Mouse (Mus musculus) limb, embryonic 12.5 days (tissue): Measurements from ENCODE around the gene Rwdd2a. TPM values are rescaled to one million over a fixed set of nuclear protein-coding genes. Genes with fewer than 3 reads are reported as not detected.

Experiments used
- ATAC-seq: fragments of 200-750 bp; cut with Nextera tagmentation; 2 replicates; pipeline ENCODE4 v1.8.0; 2017; ENCODE audit warnings: low read depth, moderate TSS enrichment; ENCODE audit not compliant: insufficient number of reproducible peaks, insufficient read depth, low FRiP score, low TSS enrichment
- H3K27ac ChIP-seq: fragments of 300-500 bp; sonication (generic); 2 replicates; pipeline ENCODE4 v1.5.1; 2016; ENCODE audit warnings: mild to moderate bottlenecking, moderate library complexity
- H3K27me3 ChIP-seq: fragments of 300-500 bp; sonication (generic); 2 replicates; pipeline ENCODE4 v1.6.1; 2016; ENCODE audit warnings: mild to moderate bottlenecking, moderate library complexity
- H3K36me3 ChIP-seq: fragments of 300-500 bp; sonication (generic); 2 replicates; pipeline ENCODE4 v1.6.1; 2016; ENCODE audit warnings: mild to moderate bottlenecking, moderate library complexity
- H3K4me1 ChIP-seq: fragments of 300-500 bp; sonication (generic); replicated peaks from 2 replicates; pipeline ENCODE4 v1.6.1; 2016
- H3K4me2 ChIP-seq: fragments of 300-500 bp; sonication (generic); 2 replicates; pipeline ENCODE4 v1.6.1; 2016; ENCODE audit warnings: mild to moderate bottlenecking, moderate library complexity
- H3K4me3 ChIP-seq: fragments of 300-500 bp; sonication (generic); replicated peaks from 2 replicates; pipeline ENCODE4 v1.5.1; 2016; ENCODE audit warnings: mild to moderate bottlenecking
- H3K9ac ChIP-seq: fragments of 300-500 bp; sonication (generic); replicated peaks from 2 replicates; pipeline ENCODE4 v1.6.1; 2016; ENCODE audit warnings: mild to moderate bottlenecking, moderate library complexity
- H3K9me3 ChIP-seq: fragments of 300-500 bp; sonication (generic); 2 replicates; pipeline ENCODE4 v1.6.1; 2016; ENCODE audit warnings: mild to moderate bottlenecking, moderate library complexity
- WGBS: fragments of 180-500 bp; shearing (Covaris S2); methylation state at CpG from one replicate; pipeline ENCODE4 v1.1.7; 2016; 5-methylcytosine and 5-hydroxymethylcytosine counted together
- polyA plus RNA-seq: library from polyadenylated mRNA; unstranded; fragments of >200 nt; fragmentation: Nextera tagmentation; extraction: Ambion mirVana; gene quantifications from 2 replicates; pipeline ENCODE4 v1.2.1, GENCODE M21; 2016

Gene Rwdd2a
- polyA plus RNA-seq, 1 experiment from 2014 or later, result 1.9 TPM

DNA sequence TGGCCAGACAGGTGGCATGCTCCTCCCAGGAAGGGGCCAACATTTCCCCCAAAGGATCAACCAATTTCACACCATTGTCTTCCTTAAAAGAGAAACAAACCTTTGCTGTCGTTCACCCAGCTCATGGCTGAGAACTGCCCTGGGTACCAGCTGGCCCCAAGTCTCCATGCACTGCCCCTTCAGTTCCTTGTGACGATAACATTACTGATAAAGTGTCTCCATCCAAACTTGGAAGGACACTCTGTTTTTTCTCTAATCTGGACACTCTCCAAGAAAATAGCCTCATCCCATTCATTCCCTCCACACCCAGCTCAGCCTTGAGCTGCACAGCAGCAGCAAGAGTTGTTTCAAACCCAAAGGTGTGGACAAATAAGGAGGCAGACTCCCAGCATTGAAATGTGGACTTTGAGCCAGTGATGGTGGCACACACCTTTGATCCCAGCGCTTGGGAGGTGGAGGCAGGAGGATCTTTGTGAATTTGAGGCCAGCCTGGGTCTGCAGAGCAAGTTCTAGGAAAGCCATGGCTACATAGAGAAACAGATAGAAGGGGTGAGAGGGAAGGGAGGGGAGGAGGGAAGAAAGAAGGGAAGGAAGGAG is 2.4 kb upstream of the Rwdd2a start:
- no peak overlapping the region for H3K27ac ChIP-seq
- no peak for ATAC-seq
- H3K9ac ChIP-seq, result no peak overlapping the region
- no peak overlapping the region for H3K4me3 ChIP-seq
- 84% methylated on average over 3 of the region's 3 CpGs for WGBS
- H3K27me3 ChIP-seq, result 0 out of 2 replicates have a peak, but pooled peaks cover 2% of the 10 kb centered on the region
- no peaks in the 10 kb centered on the region for H3K9me3 ChIP-seq
- peaks cover 48% of the 10 kb centered on the region for H3K36me3 ChIP-seq
- no peak overlapping the region for H3K4me2 ChIP-seq
- peaks cover 15% of the 10 kb centered on the region for H3K4me1 ChIP-seq

- 0 out of 2 replicates have a peak, but pooled peaks cover 2% of the 10 kb centered on the region for H3K27me3 ChIP-seq
- H3K4me2 ChIP-seq, result peak overlapping the region; percentile 99
- H3K4me1 ChIP-seq, result peaks cover 15% of the 10 kb centered on the region
- H3K4me3 ChIP-seq, result peak overlapping the region; percentile 72
- 83% methylated on average over 10 of the region's 10 CpGs for WGBS
- H3K36me3 ChIP-seq, result peaks cover 39% of the 10 kb centered on the region
- H3K9ac ChIP-seq, result no peak overlapping the region
- ATAC-seq, result no peak
- no peak overlapping the region for H3K27ac ChIP-seq
- no peaks in the 10 kb centered on the region for H3K9me3 ChIP-seq
Observed at GRCm38 (mm10) chr9:86570261-86570890, 1.4 kb upstream of the Rwdd2a start.

- H3K4me3 ChIP-seq, result peak overlapping the region; percentile 72
- no peaks in the 10 kb centered on the region for H3K9me3 ChIP-seq
- H3K36me3 ChIP-seq, result peaks cover 33% of the 10 kb centered on the region
- WGBS, result 16% methylated on average over 8 of the region's 8 CpGs
- H3K27ac ChIP-seq, result no peak overlapping the region
- no peak for ATAC-seq
- H3K4me1 ChIP-seq, result peaks cover 15% of the 10 kb centered on the region
- H3K9ac ChIP-seq, result 0 out of 2 replicates have a peak overlapping the region, but pooled peaks have one; percentile 37
- H3K27me3 ChIP-seq, result 0 out of 2 replicates have a peak, but pooled peaks cover 2% of the 10 kb centered on the region
- peak overlapping the region; percentile 99 for H3K4me2 ChIP-seq
Observed at GRCm38 (mm10) chr9:86570946-86571345, 845 bp upstream of the Rwdd2a start.

- peak overlapping the region; percentile 72 for H3K4me3 ChIP-seq
- no peak; the same call in 1 of the 2 replicates for ATAC-seq
- no peaks in the 10 kb centered on the region for H3K9me3 ChIP-seq
- peak overlapping the region; percentile 99 for H3K4me2 ChIP-seq
- H3K27me3 ChIP-seq, result 0 out of 2 replicates have a peak, but pooled peaks cover 2% of the 10 kb centered on the region
- under 1% methylated on average over 25 of the region's 25 CpGs for WGBS
- peaks cover 19% of the 10 kb centered on the region for H3K4me1 ChIP-seq
- peaks cover 24% of the 10 kb centered on the region for H3K36me3 ChIP-seq
- peak overlapping the region; percentile 73 for H3K9ac ChIP-seq
- H3K27ac ChIP-seq, result no peak overlapping the region
Observed at GRCm38 (mm10) chr9:86572196-86572595, 405 bp downstream of the Rwdd2a start.

GRCm38 (mm10) chr9:86572636-86573291 is 973 bp downstream of the Rwdd2a start:
- 0 out of 2 replicates have a peak, but pooled peaks cover 2% of the 10 kb centered on the region for H3K27me3 ChIP-seq
- H3K4me3 ChIP-seq, result peak overlapping the region; percentile 72
- no peak overlapping the region for H3K27ac ChIP-seq
- ATAC-seq, result no peak
- H3K4me2 ChIP-seq, result peak overlapping the region; percentile 99
- peaks cover 19% of the 10 kb centered on the region for H3K4me1 ChIP-seq
- no peak overlapping the region for H3K9ac ChIP-seq
- H3K36me3 ChIP-seq, result peaks cover 18% of the 10 kb centered on the region
- H3K9me3 ChIP-seq, result no peaks in the 10 kb centered on the region
- WGBS, result 8% methylated on average over 13 of the region's 13 CpGs

- WGBS, result 84% methylated on average over 20 of the region's 20 CpGs
- H3K9me3 ChIP-seq, result no peaks in the 10 kb centered on the region
- H3K36me3 ChIP-seq, result peaks cover 9% of the 10 kb centered on the region
- peaks cover 19% of the 10 kb centered on the region for H3K4me1 ChIP-seq
- ATAC-seq, result no peak
- H3K9ac ChIP-seq, result no peak overlapping the region
- H3K27ac ChIP-seq, result no peak overlapping the region
- H3K27me3 ChIP-seq, result 0 out of 2 replicates have a peak, but pooled peaks cover 2% of the 10 kb centered on the region
- H3K4me2 ChIP-seq, result no peak overlapping the region
- no peak overlapping the region for H3K4me3 ChIP-seq
Observed at GRCm38 (mm10) chr9:86573616-86574303, 2.0 kb downstream of the Rwdd2a start.

DNA sequence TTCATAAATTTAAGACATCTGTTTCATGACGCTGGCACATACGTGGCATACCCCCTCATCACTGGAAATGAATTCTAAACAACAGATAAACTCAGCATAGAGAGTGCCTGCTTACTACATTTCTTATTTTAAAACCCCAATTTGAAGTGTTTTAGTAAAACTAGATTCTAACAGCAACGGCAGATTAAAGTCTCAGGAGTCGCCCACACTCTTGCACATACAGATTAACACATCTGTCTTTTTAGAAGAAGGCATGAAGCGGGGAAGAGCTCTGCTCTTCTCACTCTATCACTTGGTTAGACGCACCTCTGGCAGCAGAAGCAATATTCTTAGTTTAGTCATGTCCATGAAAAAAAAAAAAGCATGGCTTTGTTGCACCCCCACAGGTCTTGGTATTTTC is 3.4 kb downstream of the Rwdd2a start:
- 91% methylated on average over 6 of the region's 6 CpGs for WGBS
- H3K9me3 ChIP-seq, result no peaks in the 10 kb centered on the region
- no peak for ATAC-seq

DNA sequence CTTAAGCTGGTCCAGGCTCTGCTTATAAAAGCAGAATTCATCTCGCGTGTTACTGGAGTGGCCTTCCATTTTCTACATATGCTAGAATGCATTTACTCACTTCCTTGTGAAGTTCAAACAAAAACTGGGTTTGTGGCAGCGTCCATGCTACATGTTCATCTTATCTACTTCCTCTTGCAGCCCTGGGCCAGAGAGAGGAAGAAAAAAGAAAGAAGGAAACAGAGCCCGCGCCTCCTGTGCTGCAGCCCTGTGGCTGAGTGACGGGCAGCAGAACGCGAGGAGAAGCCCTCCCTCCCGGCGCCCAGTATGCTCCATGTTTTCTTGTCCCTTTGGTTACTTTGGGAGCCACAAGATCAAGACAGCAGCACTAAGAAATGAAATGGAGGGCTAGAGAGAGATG is 7.9 kb downstream of the Rwdd2a start:
- H3K4me3 ChIP-seq, result no peak overlapping the region
- no peaks in the 10 kb centered on the region for H3K27me3 ChIP-seq
- no peaks in the 10 kb centered on the region for H3K36me3 ChIP-seq
- H3K4me2 ChIP-seq, result no peak overlapping the region
- WGBS, result 92% methylated on average over 10 of the region's 10 CpGs
- H3K4me1 ChIP-seq, result 0 out of 2 replicates have a peak, but pooled peaks cover 3% of the 10 kb centered on the region
- no peak for ATAC-seq
- no peak overlapping the region for H3K27ac ChIP-seq
- no peaks in the 10 kb centered on the region for H3K9me3 ChIP-seq
- no peak overlapping the region for H3K9ac ChIP-seq

More for the DNA sequence above, 3.4 kb downstream of the Rwdd2a start:
- H3K4me3 ChIP-seq, result no peak overlapping the region
- H3K4me1 ChIP-seq, result peaks cover 18% of the 10 kb centered on the region
- H3K36me3 ChIP-seq, result no peaks in the 10 kb centered on the region
- no peak overlapping the region for H3K4me2 ChIP-seq
- H3K27ac ChIP-seq, result no peak overlapping the region
- H3K9ac ChIP-seq, result no peak overlapping the region
- H3K27me3 ChIP-seq, result 0 out of 2 replicates have a peak, but pooled peaks cover 2% of the 10 kb centered on the region

DNA sequence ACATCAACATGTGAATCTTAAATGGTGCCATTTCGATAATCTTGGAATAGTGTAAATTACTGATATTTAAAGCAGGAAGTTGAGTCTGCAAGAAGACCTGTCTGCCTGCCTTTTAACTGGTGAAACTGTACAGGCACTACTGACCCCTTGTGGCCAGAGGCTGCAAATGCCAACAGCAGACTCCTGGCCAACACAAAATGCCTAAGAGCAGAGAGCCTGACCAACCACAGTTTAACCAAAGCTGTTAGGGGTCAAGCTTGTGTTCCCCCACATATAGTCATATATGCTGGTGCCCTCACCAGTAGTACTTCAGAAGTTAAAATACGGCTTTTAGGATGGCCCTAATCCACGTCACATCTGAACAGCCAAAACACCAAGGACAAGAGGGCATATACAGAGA is 11.9 kb downstream of the Rwdd2a start:
- 56% methylated on average over 3 of the region's 3 CpGs for WGBS
- Histone ChIP-seq H3K27ac (no peak overlapping the region), H3K9ac (no peak overlapping the region), H3K4me1 (no peaks in the 10 kb centered on the region), H3K4me3 (no peak overlapping the region), H3K4me2 (no peak overlapping the region), H3K9me3 (no peaks in the 10 kb centered on the region), H3K36me3 (no peaks in the 10 kb centered on the region), H3K27me3 (no peaks in the 10 kb centered on the region)
- ATAC-seq, result no peak

- Histone ChIP-seq H3K4me2 (no peak overlapping the region), H3K9me3 (no peaks in the 10 kb centered on the region), H3K27me3 (no peaks in the 10 kb centered on the region), H3K36me3 (no peaks in the 10 kb centered on the region), H3K9ac (no peak overlapping the region), H3K27ac (no peak overlapping the region), H3K4me1 (no peaks in the 10 kb centered on the region), H3K4me3 (no peak overlapping the region)
- ATAC-seq, result no peak
- WGBS, result 90% methylated on average over 11 of the region's 11 CpGs
Observed at GRCm38 (mm10) chr9:86587019-86587795, 15.4 kb downstream of the Rwdd2a start.
